Mouse (Mus musculus) liver, embryonic 16.5 days (tissue): ENCODE data around the gene Bsn. TPM values are rescaled to one million over a fixed set of nuclear protein-coding genes. Genes with fewer than 3 reads are reported as not detected.

Source experiments
- ATAC-seq: fragments of 200-750 bp; cut with Nextera tagmentation; 2 replicates; pipeline ENCODE4 v1.8.0; 2017; ENCODE audit warnings: low read depth, mild to moderate bottlenecking, moderate number of reproducible peaks, moderate library complexity
- H3K27ac ChIP-seq: fragments of 300-500 bp; sonication (generic); 2 replicates; pipeline ENCODE4 v1.5.1; 2014; ENCODE audit warnings: mild to moderate bottlenecking, low read length
- H3K27me3 ChIP-seq: fragments of 300-500 bp; sonication (generic); 2 replicates; pipeline ENCODE4 v1.6.1; 2014; ENCODE audit warnings: low read depth, low read length, mixed read lengths; ENCODE audit not compliant: control insufficient read depth, insufficient read depth
- H3K36me3 ChIP-seq: fragments of 300-500 bp; sonication (generic); 2 replicates; pipeline ENCODE4 v1.6.1; 2014; ENCODE audit warnings: mild to moderate bottlenecking; ENCODE audit not compliant: control insufficient read depth, insufficient read depth
- H3K4me1 ChIP-seq: fragments of 300-500 bp; sonication (generic); 2 replicates; pipeline ENCODE4 v1.6.1; 2014; ENCODE audit warnings: low read depth, low read length, mixed read lengths; ENCODE audit not compliant: control insufficient read depth
- H3K4me2 ChIP-seq: fragments of 300-500 bp; sonication (generic); 2 replicates; pipeline ENCODE4 v1.6.1; 2014; ENCODE audit warnings: low read depth, low read length, mixed read lengths
- H3K4me3 ChIP-seq: fragments of 300-500 bp; sonication (generic); 2 replicates; pipeline ENCODE4 v1.5.1; 2014; ENCODE audit warnings: low read depth, mild to moderate bottlenecking, low read length
- H3K9ac ChIP-seq: fragments of 300-500 bp; sonication (generic); 2 replicates; pipeline ENCODE4 v1.6.1; 2014; ENCODE audit warnings: low read depth, low read length
- H3K9me3 ChIP-seq: fragments of 300-500 bp; sonication (generic); replicated peaks from 2 replicates; pipeline ENCODE4 v1.6.1; 2016; ENCODE audit warnings: low read length; ENCODE audit not compliant: control insufficient read depth
- WGBS: fragments of 180-500 bp; shearing (Covaris S2); extraction: QIAGEN DNeasy Blood & Tissue Kit; methylation state at CpG from one replicate; pipeline ENCODE4 v1.1.7; 2014; ENCODE audit not compliant: insufficient replicate concordance; 5-methylcytosine and 5-hydroxymethylcytosine counted together
- microRNA-seq: library from miRNA; unstranded; fragments of <30 nt; microRNA quantifications from one replicate; pipeline ENCODE4, GENCODE M21; 2016
- polyA plus RNA-seq: library from polyadenylated mRNA; unstranded; fragments of >200 nt; fragmentation: Nextera tagmentation; extraction: Ambion mirVana; gene quantifications from 2 replicates; pipeline ENCODE4 v1.2.1, GENCODE M21; 2015

Gene Bsn
- polyA plus RNA-seq, 1 experiment from 2014 or later, result 1.2 TPM

- Histone ChIP-seq H3K9ac (peak overlapping the region; percentile 64), H3K4me1 (peaks cover 48% of the 10 kb centered on the region), H3K9me3 (no peaks in the 10 kb centered on the region), H3K27me3 (no peaks in the 10 kb centered on the region), H3K36me3 (peaks cover 45% of the 10 kb centered on the region), H3K4me2 (peak overlapping the region; percentile 97), H3K27ac (peak overlapping the region; percentile 89), H3K4me3 (peak overlapping the region; percentile 77)
- ATAC-seq, result peak; percentile 2
- WGBS, result 2% methylated on average over 19 of the region's 19 CpGs
Observed at GRCm38 (mm10) chr9:108048566-108048955, 141.6 kb downstream of the Bsn start.

GRCm38 (mm10) chr9:108047601-108048565, 142.3 kb downstream of the Bsn start:
- peak overlapping the region; percentile 77 for H3K4me3 ChIP-seq
- H3K27ac ChIP-seq, result peak overlapping the region; percentile 89
- peak overlapping the region; percentile 64 for H3K9ac ChIP-seq
- 31% methylated on average over 17 of the region's 17 CpGs for WGBS
- H3K27me3 ChIP-seq, result no peaks in the 10 kb centered on the region
- H3K36me3 ChIP-seq, result peaks cover 49% of the 10 kb centered on the region
- H3K9me3 ChIP-seq, result no peaks in the 10 kb centered on the region
- peaks cover 42% of the 10 kb centered on the region for H3K4me1 ChIP-seq
- peak overlapping the region; percentile 97 for H3K4me2 ChIP-seq
- ATAC-seq, result no peak

- no peaks in the 10 kb centered on the region for H3K27me3 ChIP-seq
- H3K27ac ChIP-seq, result no peak overlapping the region
- no peak overlapping the region for H3K4me2 ChIP-seq
- no peaks in the 10 kb centered on the region for H3K9me3 ChIP-seq
- 75% methylated on average over 4 of the region's 4 CpGs for WGBS
- H3K36me3 ChIP-seq, result peaks cover 55% of the 10 kb centered on the region
- no peak overlapping the region for H3K4me3 ChIP-seq
- H3K4me1 ChIP-seq, result peaks cover 39% of the 10 kb centered on the region
- no peak for ATAC-seq
- H3K9ac ChIP-seq, result no peak overlapping the region
Observed at GRCm38 (mm10) chr9:108046582-108046981, 143.6 kb downstream of the Bsn start.

Small RNA genes lying within 50 kb of the gene (microRNA-seq; reads per million reads assigned to microRNA genes)
- gene Gm47303 (not detected), gene Mir7088 (1.7 reads per million)

Other genes with a start within 250 kb of the Bsn start
- 11.1 and 13.3 TPM in 2 replicates for gene Traip, start 240.2 kb downstream of the Bsn start, polyA plus RNA-seq
- gene Uba7, start 214.9 kb downstream of the Bsn start, polyA plus RNA-seq, result 43.8 and 47.7 TPM in 2 replicates
- gene Gm20661, start 207.3 kb downstream of the Bsn start, polyA plus RNA-seq, result 0.41 and 0.49 TPM in 2 replicates
- 41.0 and 46.1 TPM in 2 replicates for gene Inka1, start 204.5 kb downstream of the Bsn start, polyA plus RNA-seq
- gene Cdhr4, start 197.9 kb downstream of the Bsn start, polyA plus RNA-seq, result 1.0 and 1.2 TPM in 2 replicates
- 0.22 and 0.48 TPM in 2 replicates for gene Gm20662, start 194.0 kb downstream of the Bsn start, polyA plus RNA-seq
- gene Ip6k1, start 187.9 kb downstream of the Bsn start, polyA plus RNA-seq, result 39.1 and 45.3 TPM in 2 replicates
- gene Gmppb, start 141.1 kb downstream of the Bsn start, polyA plus RNA-seq, result 12.9 and 13.8 TPM in 2 replicates
- 1.6 and 2.1 TPM in 2 replicates for gene Amigo3, start 137.2 kb downstream of the Bsn start, polyA plus RNA-seq
- 52.5 and 62.0 TPM in 2 replicates for gene Mst1, start 109.9 kb downstream of the Bsn start, polyA plus RNA-seq
- gene Rnf123, start 107.0 kb downstream of the Bsn start, polyA plus RNA-seq, result 92.7 and 106 TPM in 2 replicates
- 167 and 172 TPM in 2 replicates for gene Apeh, start 95.8 kb downstream of the Bsn start, polyA plus RNA-seq
- 17.0 and 20.4 TPM in 2 replicates for gene Dag1, start 73.6 kb upstream of the Bsn start, polyA plus RNA-seq
- gene Nicn1, start 100.0 kb upstream of the Bsn start, polyA plus RNA-seq, result 7.4 and 7.6 TPM in 2 replicates
- gene Amt, start 106.5 kb upstream of the Bsn start, polyA plus RNA-seq, result 14.4 and 15.0 TPM in 2 replicates
- gene Rhoa, start 115.7 kb upstream of the Bsn start, polyA plus RNA-seq, result 190 and 213 TPM in 2 replicates
- 14.9 and 15.2 TPM in 2 replicates for gene Tcta, start 115.8 kb upstream of the Bsn start, polyA plus RNA-seq
- 5,943 and 6,062 TPM in 2 replicates for gene Gpx1, start 148.5 kb upstream of the Bsn start, polyA plus RNA-seq
- gene Usp4, start 157.5 kb upstream of the Bsn start, polyA plus RNA-seq, result 61.7 and 68.8 TPM in 2 replicates
- gene 1700102P08Rik, start 202.4 kb upstream of the Bsn start, polyA plus RNA-seq, result 0.60 and 0.70 TPM in 2 replicates
- gene Ccdc36, start 238.1 kb upstream of the Bsn start, polyA plus RNA-seq, result 0.08 and 0.15 TPM in 2 replicates
- not detected in 2 replicates for gene BC048562, start 246.1 kb upstream of the Bsn start, polyA plus RNA-seq